Mouse (Mus musculus) forebrain, embryonic 10.5 days (tissue): ENCODE data around the gene Pdzd8. TPM values are rescaled to one million over a fixed set of nuclear protein-coding genes. Genes with fewer than 3 reads are reported as not detected.
A peak's percentile ranks its signal among the peaks of the same experiment; 100 is the strongest.

Experiments
- DNase-seq: peaks from one replicate; pipeline ENCODE4 v3.0.0-alpha.2; 2017; ENCODE audit warnings: low spot score; ENCODE audit errors: extremely low spot score
- H3K27ac ChIP-seq: fragments of 300-500 bp; sonication (generic); 2 replicates; pipeline ENCODE4 v1.5.1; 2016; ENCODE audit warnings: mild to moderate bottlenecking
- H3K27me3 ChIP-seq: fragments of 300-500 bp; sonication (generic); 2 replicates; pipeline ENCODE4 v1.6.1; 2016; ENCODE audit warnings: mild to moderate bottlenecking; ENCODE audit not compliant: poor library complexity, severe bottlenecking
- H3K36me3 ChIP-seq: fragments of 300-500 bp; sonication (generic); replicated peaks from 2 replicates; pipeline ENCODE4 v1.6.1; 2016; ENCODE audit warnings: mild to moderate bottlenecking, moderate library complexity
- H3K4me1 ChIP-seq: fragments of 300-500 bp; sonication (generic); 2 replicates; pipeline ENCODE4 v1.6.1; 2016
- H3K4me3 ChIP-seq: fragments of 300-500 bp; sonication (generic); 2 replicates; pipeline ENCODE4 v1.5.1; 2016; ENCODE audit warnings: mild to moderate bottlenecking, moderate library complexity
- H3K9me3 ChIP-seq: fragments of 300-500 bp; sonication (generic); 2 replicates; pipeline ENCODE4 v1.6.1; 2016; ENCODE audit warnings: mild to moderate bottlenecking, moderate library complexity
- WGBS: fragments of 180-500 bp; shearing (Covaris S2); methylation state at CpG from one replicate; pipeline ENCODE4 v1.1.7; 2016; 5-methylcytosine and 5-hydroxymethylcytosine counted together
- polyA plus RNA-seq: library from polyadenylated mRNA; unstranded; fragments of >200 nt; fragmentation: Nextera tagmentation; extraction: Ambion mirVana; gene quantifications from 2 replicates; pipeline ENCODE4 v1.2.1, GENCODE M21; 2016

Pdzd8 gene
- polyA plus RNA-seq, 1 experiment from 2014 or later = 10.3 TPM

DNA sequence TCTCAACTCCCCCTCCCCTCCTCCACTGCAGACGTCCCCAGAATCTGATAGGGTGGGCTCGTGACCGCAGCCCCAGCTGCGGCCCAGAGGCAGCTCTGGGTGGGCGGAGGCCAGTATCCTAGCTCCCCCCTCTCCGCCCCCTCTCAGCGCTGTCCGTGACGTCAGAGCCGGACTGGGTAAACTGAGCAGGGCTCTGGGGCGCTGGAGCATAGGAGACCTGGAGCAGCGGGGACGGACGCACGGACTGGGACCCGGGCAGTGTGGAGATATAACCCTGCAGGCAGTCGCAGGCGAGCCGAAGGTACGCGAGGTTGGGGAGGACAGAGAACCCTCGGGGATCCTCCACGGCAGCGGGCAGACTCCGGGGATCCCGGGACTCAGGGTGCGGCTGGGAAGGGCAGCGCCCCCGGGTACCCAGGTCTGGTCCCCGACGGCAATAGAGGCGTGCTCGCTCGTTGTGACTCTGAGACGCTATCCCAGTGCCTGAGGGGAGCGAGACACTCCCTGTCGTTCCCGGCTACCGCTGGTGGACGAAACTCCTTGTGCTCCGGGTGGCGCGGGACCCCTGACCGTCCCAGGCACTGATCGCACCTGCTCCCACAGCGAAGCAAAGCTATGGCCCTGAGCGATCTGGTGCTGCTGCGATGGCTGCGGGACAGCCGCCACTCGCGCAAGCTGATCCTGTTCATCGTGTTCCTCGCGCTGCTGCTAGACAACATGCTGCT lies 84.7 kb downstream of the Pdzd8 start, which contains the start of gene Slc18a2:
Slc18a2 (plus strand) TSS at position 179 of the 725 bp plus-strand sequence.
- H3K27ac ChIP-seq = peak within 1 kb of the TSS; percentile 70
- under 1% methylated on average over 55 of the region's 55 CpGs for WGBS
- H3K27me3 ChIP-seq = peaks cover 54% of the 10 kb centered on the region
- peak; percentile 27 for DNase-seq
- peaks cover 36% of the 10 kb centered on the region for H3K4me1 ChIP-seq
- no peaks in the 10 kb centered on the region; the same call in 1 of the 2 replicates for H3K9me3 ChIP-seq
- H3K36me3 ChIP-seq = no peaks in the 10 kb centered on the region
- H3K4me3 ChIP-seq = peak within 1 kb of the TSS; percentile 60

DNA sequence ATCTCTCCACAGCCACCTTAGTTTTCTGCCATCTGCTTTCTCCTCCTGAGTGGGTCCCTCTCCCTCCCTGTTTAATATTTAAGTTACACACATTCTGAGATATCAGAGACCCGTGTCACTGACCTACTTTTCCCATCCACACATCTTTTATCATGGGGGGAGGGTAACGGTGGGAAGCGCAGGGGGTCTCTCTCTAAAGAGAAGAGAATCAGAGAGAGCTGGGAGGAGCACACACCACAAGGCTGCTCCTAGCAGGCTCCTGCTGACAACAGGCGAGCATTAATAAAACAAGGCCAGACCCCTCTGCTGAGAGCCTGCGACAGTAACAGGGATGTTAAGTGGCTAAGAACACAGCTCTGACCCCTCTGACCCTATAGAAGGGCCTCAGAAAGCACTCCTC lies 85.9 kb downstream of the Pdzd8 start:
- H3K4me3 ChIP-seq = no peak overlapping the region
- no peak for DNase-seq
- no peaks in the 10 kb centered on the region for H3K36me3 ChIP-seq
- H3K4me1 ChIP-seq = peaks cover 25% of the 10 kb centered on the region
- WGBS = 51% methylated on average over 5 of the region's 5 CpGs
- H3K27ac ChIP-seq = no peak overlapping the region
- peaks cover 50% of the 10 kb centered on the region for H3K27me3 ChIP-seq
- no peaks in the 10 kb centered on the region; the same call in 1 of the 2 replicates for H3K9me3 ChIP-seq

DNA sequence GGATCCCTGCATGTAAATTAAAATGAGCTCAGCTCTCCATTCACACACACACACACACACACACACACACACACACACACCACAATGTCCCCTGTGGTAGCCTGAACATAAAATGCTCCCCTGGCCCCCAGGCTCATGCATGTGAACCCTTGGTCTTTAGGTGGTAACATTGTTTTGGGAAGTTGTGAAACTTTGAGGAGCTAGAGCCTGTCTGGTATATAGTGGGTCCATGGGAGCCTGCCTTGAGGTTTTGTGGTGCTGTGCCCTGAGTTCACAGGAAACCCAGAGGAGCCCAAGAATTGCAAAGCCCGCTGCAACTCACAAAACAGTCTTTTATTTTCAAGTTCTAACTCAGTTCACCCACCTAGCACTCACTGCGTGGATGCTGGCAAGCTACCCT lies 92.9 kb downstream of the Pdzd8 start:
- Histone ChIP-seq H3K4me1 (no peaks in the 10 kb centered on the region), H3K27ac (no peak overlapping the region), H3K9me3 (no peaks in the 10 kb centered on the region), H3K36me3 (no peaks in the 10 kb centered on the region), H3K27me3 (0 out of 2 replicates have a peak, but pooled peaks cover 5% of the 10 kb centered on the region), H3K4me3 (no peak overlapping the region)
- DNase-seq = no peak
- 75% methylated on average over 2 of the region's 2 CpGs for WGBS

DNA sequence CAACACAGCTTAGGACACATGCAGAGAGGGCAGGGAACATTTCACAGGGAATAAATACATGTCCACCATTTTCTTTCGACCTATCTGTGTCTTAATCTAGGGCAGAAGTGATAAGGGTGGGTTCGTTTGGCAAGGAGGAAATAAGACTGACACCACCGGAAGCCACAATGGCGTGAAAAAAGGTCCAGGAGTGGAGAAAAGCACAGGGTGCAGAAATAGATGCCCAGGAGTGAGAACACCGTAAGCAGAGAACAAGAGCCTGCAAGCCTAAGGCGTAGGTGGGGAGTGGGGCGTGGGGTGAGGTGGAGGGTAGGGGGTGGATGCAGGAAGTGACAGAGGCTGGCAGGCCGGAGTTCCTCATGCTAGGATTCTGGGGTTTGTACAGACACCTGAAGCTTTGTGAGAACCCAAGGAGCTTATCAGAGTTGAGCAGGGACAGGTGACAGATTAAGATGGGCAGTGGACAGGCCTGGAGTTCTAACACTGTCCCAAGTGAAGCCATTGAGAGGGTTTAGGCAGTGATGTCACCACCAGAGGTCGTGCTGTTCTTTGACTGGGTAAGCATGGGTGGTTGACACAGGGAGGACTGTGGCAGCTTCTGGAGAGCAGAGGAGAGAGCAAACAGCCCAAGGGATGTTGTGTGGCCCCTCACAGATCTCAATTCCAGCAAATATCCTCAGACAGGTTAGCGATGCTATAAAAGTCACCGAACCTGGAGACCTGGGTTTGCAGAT lies 96.9 kb downstream of the Pdzd8 start:
- 81% methylated on average over 11 of the region's 11 CpGs for WGBS

DNA sequence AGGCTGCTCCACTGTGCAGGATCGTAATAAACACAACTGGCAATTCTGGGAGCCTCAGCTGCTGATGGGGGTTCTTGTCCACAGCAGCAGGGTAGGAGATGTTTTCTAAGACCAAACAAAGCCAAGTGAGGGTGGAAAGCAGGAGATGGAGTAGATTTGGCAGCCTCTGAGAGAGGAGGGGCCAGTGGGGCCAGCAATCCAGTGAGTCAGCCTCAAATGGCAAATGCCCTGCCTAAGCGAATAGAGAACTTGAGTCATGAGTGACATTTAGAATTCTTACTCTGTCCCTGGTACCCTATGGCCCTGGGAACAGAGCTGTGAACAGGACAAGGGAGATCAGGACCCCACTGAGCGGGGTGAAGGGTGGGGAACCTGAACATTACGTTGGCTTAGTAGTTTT lies 97.4 kb downstream of the Pdzd8 start:
- Histone ChIP-seq H3K27ac (peak overlapping the region; percentile 3; the same call in 1 of the 2 replicates), H3K4me1 (no peaks in the 10 kb centered on the region), H3K9me3 (no peaks in the 10 kb centered on the region), H3K36me3 (no peaks in the 10 kb centered on the region), H3K4me3 (no peak overlapping the region), H3K27me3 (0 out of 2 replicates have a peak, but pooled peaks cover 5% of the 10 kb centered on the region)
- 83% methylated on average over 4 of the region's 4 CpGs for WGBS
- no peak for DNase-seq

More for the DNA sequence above, 96.9 kb downstream of the Pdzd8 start:
- Histone ChIP-seq H3K27ac (no peak overlapping the region), H3K36me3 (no peaks in the 10 kb centered on the region), H3K9me3 (no peaks in the 10 kb centered on the region), H3K4me3 (no peak overlapping the region), H3K27me3 (0 out of 2 replicates have a peak, but pooled peaks cover 5% of the 10 kb centered on the region), H3K4me1 (no peaks in the 10 kb centered on the region)
- DNase-seq = no peak

Other genes with a start within 250 kb of the Pdzd8 start
- 0.50 and 1.0 TPM in 2 replicates for gene Vax1, start 175.7 kb downstream of the Pdzd8 start, polyA plus RNA-seq
- gene Kcnk18, start 126.6 kb downstream of the Pdzd8 start, polyA plus RNA-seq = not detected in 2 replicates
- gene Slc18a2, start 84.9 kb downstream of the Pdzd8 start, polyA plus RNA-seq = 10.8 and 10.9 TPM in 2 replicates
- gene Rps12-ps3, start 23.5 kb downstream of the Pdzd8 start, polyA plus RNA-seq = 12.4 and 20.8 TPM in 2 replicates
- 44.1 and 48.1 TPM in 2 replicates for gene Emx2, start 112.6 kb upstream of the Pdzd8 start, polyA plus RNA-seq